Mouse (Mus musculus) heart, embryonic 14.5 days (tissue): ENCODE results near the gene Igsf6. TPM values are rescaled to one million over a fixed set of nuclear protein-coding genes. Genes with fewer than 3 reads are reported as not detected.

Experiments
- ATAC-seq: fragments of 200-750 bp; cut with Nextera tagmentation; 2 replicates; pipeline ENCODE4 v1.8.0; 2017; ENCODE audit warnings: low read depth, moderate TSS enrichment; ENCODE audit not compliant: insufficient number of reproducible peaks, insufficient read depth, low FRiP score
- H3K27ac ChIP-seq, 2 experiments: fragments of 200-500 bp in 1 of 2; fragments of 300-500 bp in 1 of 2; sonication (generic) in 1 of 2; replicated peaks in 1 of 2; 2 replicates each; pipeline ENCODE4 v1.5.1; 2012 to 2014; ENCODE audit warnings: low read depth in 2 of 2, low read length in 2 of 2, control low read depth in 1 of 2, mild to moderate bottlenecking in 1 of 2, mixed read lengths in 1 of 2; ENCODE audit not compliant: control insufficient read depth in 1 of 2, insufficient read depth in 1 of 2
- H3K27me3 ChIP-seq: fragments of 300-500 bp; sonication (generic); 2 replicates; pipeline ENCODE4 v1.6.1; 2014; ENCODE audit warnings: mild to moderate bottlenecking, low read length, control low read depth; ENCODE audit not compliant: control insufficient read depth, insufficient read depth
- H3K36me3 ChIP-seq: fragments of 300-500 bp; sonication (generic); 2 replicates; pipeline ENCODE4 v1.6.1; 2014; ENCODE audit warnings: mild to moderate bottlenecking, control low read depth, low read length, mixed read lengths; ENCODE audit not compliant: control insufficient read depth, insufficient read depth
- H3K4me1 ChIP-seq, 2 experiments: fragments of 200-500 bp in 1 of 2; fragments of 300-500 bp in 1 of 2; sonication (generic) in 1 of 2; 2 replicates each; pipeline ENCODE4 v1.6.1; 2012 to 2014; ENCODE audit warnings: low read length in 2 of 2, control low read depth in 1 of 2, mixed read lengths in 1 of 2; ENCODE audit not compliant: control insufficient read depth in 2 of 2, insufficient read depth in 2 of 2
- H3K4me2 ChIP-seq: fragments of 300-500 bp; sonication (generic); 2 replicates; pipeline ENCODE4 v1.6.1; 2014; ENCODE audit warnings: mild to moderate bottlenecking, low read length
- H3K4me3 ChIP-seq, 2 experiments: fragments of 200-500 bp in 1 of 2; fragments of 300-500 bp in 1 of 2; sonication (generic) in 1 of 2; 2 replicates each; pipeline ENCODE4 v1.5.1; 2012 to 2014; ENCODE audit warnings: low read length in 2 of 2, mild to moderate bottlenecking in 2 of 2, control low read depth in 1 of 2, low read depth in 1 of 2, moderate library complexity in 1 of 2; ENCODE audit not compliant: control insufficient read depth in 1 of 2, insufficient read depth in 1 of 2
- H3K9ac ChIP-seq: fragments of 300-500 bp; sonication (generic); 2 replicates; pipeline ENCODE4 v1.6.1; 2014; ENCODE audit warnings: mild to moderate bottlenecking, low read length
- H3K9me3 ChIP-seq: fragments of 300-500 bp; sonication (generic); 2 replicates; pipeline ENCODE4 v1.6.1; 2016; ENCODE audit warnings: low read length, control low read depth; ENCODE audit not compliant: control insufficient read depth
- WGBS: fragments of 180-500 bp; shearing (Covaris S2); extraction: QIAGEN DNeasy Blood & Tissue Kit; methylation state at CpG from one replicate; pipeline ENCODE4 v1.1.7; 2014; 5-methylcytosine and 5-hydroxymethylcytosine counted together
- polyA plus RNA-seq: library from polyadenylated mRNA; unstranded; fragments of >200 nt; fragmentation: Nextera tagmentation; extraction: Ambion mirVana; gene quantifications from 2 replicates; pipeline ENCODE4 v1.2.1, GENCODE M21; 2014

Igsf6 gene
- polyA plus RNA-seq, 1 experiment from 2014 or later = 1.5 TPM

DNA sequence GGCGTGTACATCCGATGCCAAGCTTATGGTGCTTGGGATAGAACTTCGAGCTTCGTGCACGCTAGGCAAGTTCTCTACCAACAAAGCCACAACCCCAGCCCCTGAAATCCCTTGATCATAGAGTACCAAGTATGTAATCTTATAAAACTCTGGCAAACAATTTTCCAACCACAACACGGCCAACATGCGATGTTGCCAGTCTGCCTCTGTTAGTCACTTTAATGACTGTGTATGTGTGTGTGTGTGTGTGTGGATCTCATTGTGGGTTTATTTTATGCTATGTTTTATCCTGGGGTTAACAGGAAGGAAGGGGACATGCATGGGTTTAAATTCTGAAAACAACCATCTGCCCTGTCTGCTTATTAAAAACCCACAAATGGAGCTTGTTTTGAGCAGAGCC lies 16.4 kb upstream of the Igsf6 start:
- H3K4me1 ChIP-seq = peaks cover 6 to 14% of the 10 kb centered on the region in 2 experiments
- 79% methylated on average over 7 of the region's 7 CpGs for WGBS

DNA sequence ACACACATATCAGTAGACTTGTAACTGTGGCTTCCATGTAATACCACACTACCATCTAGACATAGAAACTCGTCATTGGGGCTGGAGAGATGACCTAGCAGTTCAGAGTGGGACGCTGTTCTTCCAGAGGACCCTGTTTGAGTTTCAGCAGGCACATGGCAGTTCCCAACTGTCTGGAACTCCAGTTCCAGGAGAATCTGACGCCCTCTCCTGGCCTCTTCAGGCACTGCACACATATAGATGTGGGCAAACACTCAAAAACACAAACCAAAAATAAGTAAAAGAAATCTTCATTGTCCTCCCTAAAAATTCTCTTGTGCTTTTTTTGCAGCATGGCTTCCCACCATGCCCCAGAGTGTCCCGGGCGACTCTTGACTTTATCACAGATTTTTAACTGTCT lies 14.4 kb upstream of the Igsf6 start:
- WGBS = 66% methylated on average over 5 of the region's 5 CpGs
- ATAC-seq = no peak
- no peaks in the 10 kb centered on the region for H3K9me3 ChIP-seq

More for the DNA sequence above, 16.4 kb upstream of the Igsf6 start:
- Histone ChIP-seq H3K27me3 (no peaks in the 10 kb centered on the region), H3K9ac (no peak overlapping the region), H3K36me3 (no peaks in the 10 kb centered on the region), H3K4me2 (no peak overlapping the region), H3K9me3 (no peaks in the 10 kb centered on the region), H3K27ac (no peak overlapping the region), H3K4me3 (no peak overlapping the region)
- no peak for ATAC-seq

GRCm38 (mm10) chr7:121085500-121085899 lies 11.1 kb upstream of the Igsf6 start:
- peak overlapping the region; percentile 28 for H3K4me2 ChIP-seq
- H3K4me1 ChIP-seq = peaks cover 14 to 31% of the 10 kb centered on the region in 2 experiments
- 5% methylated on average over 4 of the region's 4 CpGs for WGBS
- H3K27ac ChIP-seq = peak overlapping the region; percentile 58 to 64
- peak overlapping the region; percentile 32; the same call in 1 of the 2 replicates for H3K9ac ChIP-seq
- no peak overlapping the region for H3K4me3 ChIP-seq
- no peaks in the 10 kb centered on the region for H3K9me3 ChIP-seq
- no peaks in the 10 kb centered on the region for H3K36me3 ChIP-seq
- H3K27me3 ChIP-seq = no peaks in the 10 kb centered on the region
- ATAC-seq = peak; percentile 72; the same call in 1 of the 2 replicates

More for the DNA sequence above, 14.4 kb upstream of the Igsf6 start:
- Histone ChIP-seq H3K27ac (no peak overlapping the region), H3K27me3 (no peaks in the 10 kb centered on the region), H3K4me2 (no peak overlapping the region), H3K9ac (no peak overlapping the region), H3K36me3 (no peaks in the 10 kb centered on the region), H3K4me3 (no peak overlapping the region), H3K4me1 (peaks cover 13 to 24% of the 10 kb centered on the region in 2 experiments)

DNA sequence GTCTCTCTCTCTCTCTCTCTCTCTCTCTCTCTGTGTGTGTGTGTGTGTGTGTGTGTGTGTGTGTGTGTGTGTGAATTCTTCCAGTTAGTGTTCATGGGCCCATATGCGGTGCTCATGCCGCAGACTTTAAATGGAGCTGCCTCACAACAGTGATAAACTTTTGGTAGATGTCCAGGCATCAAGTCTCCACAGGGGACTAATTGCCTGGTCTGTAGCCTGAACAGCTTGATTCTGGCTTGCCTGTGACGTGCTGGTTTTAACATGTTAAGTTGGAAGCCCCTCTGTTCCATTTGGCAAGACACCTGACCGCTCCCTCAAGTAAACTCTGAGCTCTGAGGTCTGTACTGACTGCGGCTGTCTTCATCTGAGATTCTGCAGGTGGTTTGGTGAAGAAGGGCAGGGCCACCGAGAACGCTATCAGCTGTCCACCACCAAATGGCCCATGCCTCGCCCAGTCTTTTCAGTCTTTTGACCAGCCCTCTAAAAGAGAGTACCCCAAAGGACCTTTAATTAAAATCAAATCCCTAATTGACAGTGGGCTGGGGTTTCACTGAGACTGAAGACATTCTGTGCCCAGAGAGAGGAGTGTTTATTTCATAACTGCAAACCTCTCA lies 10.6 kb upstream of the Igsf6 start:
- Histone ChIP-seq H3K4me2 (peak overlapping the region; percentile 28), H3K9me3 (no peaks in the 10 kb centered on the region), H3K4me1 (peaks cover 14 to 31% of the 10 kb centered on the region in 2 experiments), H3K27me3 (no peaks in the 10 kb centered on the region), H3K4me3 (no peak overlapping the region), H3K9ac (peak overlapping the region; percentile 32; the same call in 1 of the 2 replicates), H3K36me3 (no peaks in the 10 kb centered on the region), H3K27ac (peak overlapping the region; percentile 58 to 62)
- WGBS = 60% methylated on average over 8 of the region's 8 CpGs
- no peak for ATAC-seq

GRCm38 (mm10) chr7:121082949-121083513 lies 8.7 kb upstream of the Igsf6 start:
- Histone ChIP-seq H3K9ac (no peak overlapping the region; the same call in 1 of the 2 replicates), H3K27me3 (no peaks in the 10 kb centered on the region), H3K4me3 (no peak overlapping the region), H3K27ac (no peak overlapping the region), H3K36me3 (peaks cover 9% of the 10 kb centered on the region), H3K4me1 (peaks cover 14 to 31% of the 10 kb centered on the region in 2 experiments), H3K9me3 (no peaks in the 10 kb centered on the region), H3K4me2 (no peak overlapping the region)
- ATAC-seq = no peak
- 70% methylated on average over 9 of the region's 9 CpGs for WGBS

- no peak for ATAC-seq
- WGBS = 77% methylated on average over 2 of the region's 2 CpGs
- no peak overlapping the region for H3K27ac ChIP-seq
- H3K4me3 ChIP-seq = no peak overlapping the region
- no peak overlapping the region for H3K9ac ChIP-seq
- H3K4me2 ChIP-seq = no peak overlapping the region
- peaks cover 18% of the 10 kb centered on the region for H3K36me3 ChIP-seq
- H3K27me3 ChIP-seq = no peaks in the 10 kb centered on the region
- H3K4me1 ChIP-seq = peaks cover 14 to 23% of the 10 kb centered on the region in 2 experiments
- H3K9me3 ChIP-seq = no peaks in the 10 kb centered on the region
Observed at GRCm38 (mm10) chr7:121081816-121082215, 7.4 kb upstream of the Igsf6 start.

- Histone ChIP-seq H3K36me3 (peaks cover 23% of the 10 kb centered on the region), H3K4me1 (peaks cover 11 to 22% of the 10 kb centered on the region in 2 experiments), H3K4me3 (no peak within 1 kb of the TSS), H3K9ac (no peak within 1 kb of the TSS), H3K27ac (no peak within 1 kb of the TSS), H3K4me2 (no peak within 1 kb of the TSS), H3K9me3 (no peaks in the 10 kb centered on the region), H3K27me3 (no peaks in the 10 kb centered on the region)
- 94% methylated on average over 4 of the region's 4 CpGs for WGBS
- ATAC-seq = no peak
Observed at GRCm38 (mm10) chr7:121081350-121081749, 7.0 kb upstream of the Igsf6 start, which contains the start of gene Otoa. Gene Otoa (plus strand): TSS chr7:121081650.
